Mouse (Mus musculus) stomach, adult 2 months (tissue): ENCODE results near the gene Pxdc1. TPM values are rescaled to one million over a fixed set of nuclear protein-coding genes. Genes with fewer than 3 reads are reported as not detected.

Source experiments
- polyA plus RNA-seq: library from polyadenylated mRNA; depleted of rRNA; stranded (reverse); fragments of >200 nt; gene quantifications from 2 replicates; pipeline ENCODE4 v1.2.3, GENCODE M21; 2012; rRNA removed

Pxdc1 gene
- 5.5 and 9.7 TPM in 2 replicates for polyA plus RNA-seq

DNA sequence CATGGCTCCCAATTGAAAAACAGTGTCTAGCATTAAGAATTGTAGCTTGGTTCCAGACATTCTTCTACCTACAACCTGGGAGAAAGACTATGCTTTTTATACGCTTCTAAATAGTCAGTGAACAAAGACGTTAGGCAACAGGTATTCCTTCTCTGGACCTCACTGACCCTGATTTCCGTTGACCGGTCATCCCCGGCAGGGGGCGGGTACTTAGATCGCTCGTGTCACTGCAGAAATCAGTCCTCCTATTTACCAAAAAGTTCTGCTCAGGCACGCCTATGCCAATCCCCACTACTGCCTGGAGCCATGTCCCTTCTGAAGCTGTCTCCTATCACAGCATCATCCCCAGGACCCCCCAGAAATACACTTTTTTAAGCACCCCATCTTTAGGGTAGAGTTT lies at the start of gene Pxdc1:
TSS of gene Pxdc1 (minus strand) at position 96 of the 400 bp plus-strand sequence.

Other genes with a start within 250 kb of the Pxdc1 start
- gene Fam50b, start 81.4 kb upstream of the Pxdc1 start, polyA plus RNA-seq, result not detected in 2 replicates
- gene Prpf4b, start 221.8 kb upstream of the Pxdc1 start, polyA plus RNA-seq, result 0.74 and 1.2 TPM in 2 replicates